Mouse (Mus musculus): Measurements from ENCODE around the gene Trap1. TPM values are rescaled to one million over a fixed set of nuclear protein-coding genes. Genes with fewer than 3 reads are reported as not detected.
A peak's percentile ranks its signal among the peaks of the same experiment; 100 is the strongest.
"Not testable (repeated sequence)": the region's sequence is repeated elsewhere in the genome, so short reads cannot be mapped to it uniquely, and the experiment has no call there.

Trap1 gene
- total RNA-seq (2021): 10 to 100 TPM; 67.6 to 74.8 TPM
- long read RNA-seq, experiment 1, transcript Trap1-201 (18 exons, 2,320 nt): major isoform, 60 of 76 reads
- long read RNA-seq, experiment 1, partial matches to known transcripts: 6 of 76 reads
- long read RNA-seq, experiment 1, other reads (novel, unspliced or antisense): 10 of 76 reads
- long read RNA-seq, experiment 2, transcript Trap1-201 (18 exons, 2,320 nt): major isoform, 51 of 55 reads
- long read RNA-seq, experiment 2, partial matches to known transcripts: 0 of 55 reads
- long read RNA-seq, experiment 2, other reads (novel, unspliced or antisense): 4 of 55 reads

DNA sequence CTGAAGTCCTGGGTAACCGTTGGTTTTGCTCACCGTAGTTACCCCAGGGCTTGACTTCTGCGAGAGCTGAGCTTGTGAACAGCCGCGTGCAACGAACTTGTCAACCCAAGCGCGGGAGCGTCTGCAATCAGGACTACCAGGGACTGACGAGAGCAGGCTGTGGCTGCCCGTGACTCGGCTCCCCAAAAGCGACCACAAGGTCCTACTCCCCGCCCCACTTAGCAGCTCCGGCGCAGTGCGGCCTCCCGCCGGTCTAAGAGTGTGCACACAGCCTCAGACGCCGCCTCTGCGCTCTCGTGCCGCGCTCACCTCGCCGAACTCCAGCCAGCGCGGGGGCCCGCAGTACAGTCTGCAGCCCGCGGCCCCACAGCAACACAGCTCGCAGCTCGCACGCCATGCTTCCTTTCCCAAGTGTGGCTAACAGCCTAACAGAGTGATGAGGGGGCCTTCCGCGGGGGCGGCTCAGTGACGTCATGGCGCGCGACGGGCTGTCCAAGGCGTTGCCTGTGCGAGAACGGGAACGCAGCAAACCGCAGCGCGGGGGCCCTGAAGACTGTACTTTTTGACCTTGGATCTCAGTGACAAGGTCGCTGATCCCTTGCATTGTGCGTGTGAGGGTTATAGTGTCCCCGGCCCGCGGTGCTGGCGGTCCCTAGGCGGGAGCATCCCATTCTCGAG is at the start of gene Trap1:
Gene Trap1, minus strand, starts transcription at position 444 of the 678 bp plus-strand sequence.
- peak; percentile 93 to 97 for DNase-seq (ENCODE audit: low spot score in 2 of 2)

DNA sequence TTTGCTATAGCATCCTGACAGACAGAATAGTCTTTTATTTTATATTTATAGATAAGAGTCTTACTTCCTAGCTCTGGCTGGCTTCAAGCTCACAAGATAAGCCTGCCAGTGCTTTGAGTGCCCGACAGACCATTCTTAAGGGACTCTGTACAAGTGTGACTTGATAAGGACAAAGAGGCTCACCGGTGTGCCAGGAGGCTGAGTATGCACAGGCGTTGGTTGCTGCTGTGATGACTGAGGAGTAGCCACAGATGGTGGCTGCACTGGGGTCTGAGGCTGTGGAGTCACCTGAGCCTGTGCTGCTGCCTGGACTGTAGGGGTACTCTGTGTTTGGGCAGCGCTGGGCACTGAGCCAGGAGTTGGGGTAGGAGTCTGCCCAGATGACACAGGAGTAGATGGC is 39.4 kb upstream of the Trap1 start:
- DNase-seq (ENCODE audit: low spot score in 2 of 2): no peak

GRCm38 (mm10) chr16:4100374-4100773 is 22.7 kb upstream of the Trap1 start:
- no peak for DNase-seq (ENCODE audit: low spot score in 2 of 2)

DNA sequence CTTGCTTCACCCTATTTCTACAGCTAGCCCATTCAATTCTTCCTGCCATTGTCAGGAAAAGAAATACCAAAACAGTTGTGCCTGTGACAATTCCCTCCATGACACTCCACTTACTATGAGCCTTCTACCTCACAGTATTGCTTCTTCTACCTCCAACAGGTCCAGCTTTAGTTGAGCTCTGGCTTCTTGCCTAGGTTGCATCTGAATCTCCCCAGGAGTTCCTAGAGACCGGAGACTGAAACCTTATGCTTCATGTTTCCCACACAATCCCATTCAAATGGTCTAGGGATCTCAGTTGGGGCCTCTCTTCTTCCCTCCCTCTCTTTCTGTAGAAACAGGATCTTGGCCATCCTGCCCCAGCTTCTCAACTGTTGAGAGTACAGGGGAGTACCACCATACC is 19.9 kb upstream of the Trap1 start:
- no peak for DNase-seq (ENCODE audit: low spot score in 2 of 2)

GRCm38 (mm10) chr16:4096898-4097297 is 19.3 kb upstream of the Trap1 start:
- DNase-seq (ENCODE audit: low spot score in 2 of 2): no peak

- no peak for DNase-seq (ENCODE audit: low spot score in 2 of 2)
These were observed 18.5 kb upstream of the Trap1 start for GRCm38 (mm10) chr16:4096141-4096540.

DNA sequence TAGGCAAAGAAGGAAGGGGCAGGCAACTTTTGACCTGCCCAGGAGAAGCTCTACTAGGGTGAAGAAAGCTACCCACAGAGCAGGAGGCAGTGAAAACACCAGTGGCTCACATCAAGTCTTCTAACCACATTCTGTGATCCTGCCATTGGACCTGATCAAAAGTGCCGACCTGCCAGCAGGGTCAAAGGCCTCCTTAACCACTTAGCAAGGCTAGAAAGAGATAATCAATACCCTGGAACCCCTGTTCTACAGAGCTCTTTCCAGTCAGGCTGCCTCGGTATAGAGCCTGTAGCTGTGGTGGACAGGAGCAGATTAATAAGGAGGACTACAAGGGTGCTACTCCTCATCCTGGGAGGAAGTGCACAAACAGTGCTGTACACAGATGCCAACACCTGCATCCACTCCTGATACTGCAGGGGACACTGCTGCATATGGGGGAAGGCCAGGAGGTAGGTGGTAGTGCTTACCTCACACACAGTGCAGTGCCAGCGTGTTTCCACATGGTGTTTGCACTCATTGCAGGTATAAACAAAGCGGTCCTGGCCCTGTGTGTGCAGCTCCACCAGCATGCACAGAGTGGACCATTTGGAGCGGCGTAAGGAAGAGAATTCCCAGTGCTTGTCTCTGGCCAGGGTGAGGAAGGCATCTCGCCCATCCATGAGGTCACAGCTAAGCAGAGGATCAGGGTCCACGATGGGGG is 9.7 kb upstream of the Trap1 start:
- no peak for DNase-seq (ENCODE audit: low spot score in 2 of 2)

GRCm38 (mm10) chr16:4085851-4086387 is 8.3 kb upstream of the Trap1 start:
- no peak for DNase-seq (ENCODE audit: low spot score in 2 of 2)

DNA sequence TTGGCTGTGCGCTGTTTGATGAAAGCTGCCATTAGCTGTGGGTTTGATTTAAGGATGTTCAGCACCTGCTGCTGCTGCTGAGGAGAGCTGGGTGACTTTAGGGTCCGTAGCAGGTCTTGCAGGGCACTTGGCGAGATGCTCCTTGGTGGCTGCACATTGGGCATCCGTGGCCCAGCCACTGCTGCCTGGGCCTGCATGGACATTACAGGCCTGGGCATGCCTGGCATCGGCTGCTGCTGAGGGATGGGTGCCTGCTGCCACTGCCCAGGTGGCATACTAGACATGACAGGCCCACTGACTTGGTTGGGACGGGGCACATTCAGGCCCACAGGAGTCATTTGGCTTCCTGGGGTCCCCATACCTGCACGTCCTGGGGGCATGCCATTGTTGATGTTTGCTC is 7.4 kb upstream of the Trap1 start:
- DNase-seq (ENCODE audit: low spot score in 2 of 2): no peak

DNA sequence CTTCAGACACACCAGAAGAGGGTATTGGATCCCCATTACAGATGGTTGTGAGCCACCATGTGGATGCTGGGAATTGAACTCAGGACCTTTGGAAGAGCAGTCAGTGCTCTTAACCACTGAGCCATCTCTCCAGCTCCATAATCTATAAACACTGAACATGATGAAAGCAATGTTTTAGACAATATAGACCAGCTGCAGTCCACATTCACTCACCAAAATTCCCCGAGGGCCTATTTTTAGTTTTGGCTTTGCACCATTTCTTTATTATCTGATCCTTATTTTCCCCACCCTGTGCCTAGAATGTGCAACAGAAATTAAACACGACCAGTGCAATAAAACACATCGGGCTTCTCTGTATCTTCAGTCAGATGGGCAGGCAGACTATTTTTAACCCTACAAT is 2.8 kb upstream of the Trap1 start:
- DNase-seq (ENCODE audit: low spot score in 2 of 2): not testable (repeated sequence)

- DNase-seq (ENCODE audit: low spot score in 2 of 2): no peak
These were observed 2.0 kb upstream of the Trap1 start for GRCm38 (mm10) chr16:4079656-4080055.

GRCm38 (mm10) chr16:4078302-4078701 is 675 bp upstream of the Trap1 start:
- not testable (repeated sequence) for DNase-seq (ENCODE audit: low spot score in 2 of 2)

- DNase-seq (ENCODE audit: low spot score in 2 of 2): no peak
These were observed 2.8 kb downstream of the Trap1 start for GRCm38 (mm10) chr16:4074836-4075235.

- DNase-seq (ENCODE audit: low spot score in 2 of 2): no peak
These were observed 3.3 kb downstream of the Trap1 start for GRCm38 (mm10) chr16:4074297-4074696.

DNA sequence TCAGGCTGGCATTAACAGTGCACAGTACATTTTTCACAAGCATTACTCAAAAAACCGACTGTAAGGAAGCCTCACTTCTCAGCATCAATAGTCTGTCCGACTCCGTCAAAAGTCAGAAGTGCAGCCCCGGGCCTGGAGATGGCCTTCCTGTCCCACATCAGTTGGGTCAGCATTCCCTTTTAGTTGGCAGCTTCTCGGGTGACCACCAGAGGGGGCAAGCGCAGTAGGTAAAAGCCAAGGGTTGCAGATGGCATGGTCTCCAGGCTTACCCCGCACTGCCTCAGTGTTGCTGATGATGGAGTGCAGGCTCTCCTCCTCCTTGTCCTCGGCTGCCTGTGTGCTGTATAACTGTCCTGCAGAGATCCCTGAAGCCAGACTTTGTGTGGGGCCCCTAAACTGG is 9.0 kb downstream of the Trap1 start:
- peak; percentile 26 to 35 for DNase-seq (ENCODE audit: low spot score in 2 of 2)

DNA sequence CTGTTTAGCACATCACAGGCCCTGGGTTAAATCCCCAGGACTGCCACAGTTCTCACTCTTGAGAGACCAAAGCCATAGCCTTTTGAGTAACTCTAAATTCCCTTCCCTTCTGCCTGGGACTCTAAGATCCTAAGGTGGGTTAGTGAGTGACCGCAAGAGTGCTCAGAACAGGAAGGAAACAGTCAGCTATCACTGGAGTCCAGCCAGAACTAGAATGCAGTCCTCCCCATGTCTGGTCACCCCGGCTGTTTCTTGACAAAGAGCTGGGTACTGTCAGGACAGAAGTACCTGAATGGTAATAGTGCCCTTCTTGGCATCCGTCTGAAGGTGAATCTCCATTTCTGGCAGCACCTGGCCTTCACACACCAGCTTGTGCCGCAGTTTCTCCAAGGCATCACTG is 12.7 kb downstream of the Trap1 start:
- DNase-seq (ENCODE audit: low spot score in 2 of 2): no peak

- DNase-seq (ENCODE audit: low spot score in 2 of 2): no peak
These were observed 23.8 kb downstream of the Trap1 start for GRCm38 (mm10) chr16:4053811-4054210.

DNA sequence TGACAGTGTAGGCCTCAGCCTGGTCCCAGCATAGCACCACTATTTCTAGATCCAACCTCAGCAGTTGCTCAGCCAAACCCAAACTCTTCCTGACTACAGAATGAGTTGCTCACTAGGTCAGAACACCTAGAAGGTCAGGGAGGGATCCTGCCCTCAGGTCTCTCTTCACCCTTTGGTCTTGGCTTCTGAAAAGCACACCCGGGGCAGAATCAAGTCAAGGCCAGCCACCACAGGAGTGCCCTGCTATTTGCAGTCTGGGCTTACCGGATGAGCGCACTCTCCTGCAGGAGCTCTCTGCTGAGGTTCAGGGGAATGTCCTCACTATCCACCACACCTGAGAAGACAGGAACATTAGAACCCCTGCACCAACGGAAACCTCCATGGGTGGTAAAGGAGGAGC is 25.0 kb downstream of the Trap1 start:
- no peak for DNase-seq (ENCODE audit: low spot score in 2 of 2)

- no peak for DNase-seq (ENCODE audit: low spot score in 2 of 2)
These were observed 32.1 kb downstream of the Trap1 start for GRCm38 (mm10) chr16:4045524-4045923.

- no peak for DNase-seq (ENCODE audit: low spot score in 2 of 2)
These were observed 33.5 kb downstream of the Trap1 start for GRCm38 (mm10) chr16:4044093-4044492.

- no peak for DNase-seq (ENCODE audit: low spot score in 2 of 2)
These were observed 36.0 kb downstream of the Trap1 start for GRCm38 (mm10) chr16:4041646-4042045.

GRCm38 (mm10) chr16:4040206-4040605 is 37.4 kb downstream of the Trap1 start:
- DNase-seq (ENCODE audit: low spot score in 2 of 2): no peak
